Mouse (Mus musculus) cerebral cortex, adult 2 months (tissue): ENCODE measurements around the gene 2300003K06Rik.

ENCODE experiments used
- WGBS: fragments of 180-500 bp; shearing (Covaris S2); methylation state at CpG from one replicate; pipeline ENCODE4 v1.1.7; 2018; 5-methylcytosine and 5-hydroxymethylcytosine counted together

2300003K06Rik gene

DNA sequence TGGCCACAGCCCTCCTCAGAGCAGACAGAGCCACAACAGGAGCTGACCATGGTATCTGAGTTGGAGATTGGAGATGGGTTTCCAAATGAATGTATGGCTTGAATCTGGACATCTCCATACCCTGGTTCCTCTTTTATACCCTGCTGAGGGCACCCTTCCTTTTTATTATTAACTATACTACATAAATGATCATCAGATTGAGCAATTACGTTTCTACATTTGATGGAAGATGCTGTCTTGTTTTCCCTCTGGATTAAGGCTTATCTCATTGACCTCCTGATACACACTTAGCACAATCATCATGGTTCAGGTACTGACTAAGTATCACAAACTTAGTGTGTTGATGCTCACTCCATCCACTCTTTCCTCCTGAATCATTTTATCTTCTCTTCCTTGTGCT lies at the start of gene 2300003K06Rik:
Gene 2300003K06Rik, minus strand, starts transcription at position 101 of the 400 bp plus-strand sequence.
- 92% methylated on average over 1 of the region's 1 CpGs for WGBS

DNA sequence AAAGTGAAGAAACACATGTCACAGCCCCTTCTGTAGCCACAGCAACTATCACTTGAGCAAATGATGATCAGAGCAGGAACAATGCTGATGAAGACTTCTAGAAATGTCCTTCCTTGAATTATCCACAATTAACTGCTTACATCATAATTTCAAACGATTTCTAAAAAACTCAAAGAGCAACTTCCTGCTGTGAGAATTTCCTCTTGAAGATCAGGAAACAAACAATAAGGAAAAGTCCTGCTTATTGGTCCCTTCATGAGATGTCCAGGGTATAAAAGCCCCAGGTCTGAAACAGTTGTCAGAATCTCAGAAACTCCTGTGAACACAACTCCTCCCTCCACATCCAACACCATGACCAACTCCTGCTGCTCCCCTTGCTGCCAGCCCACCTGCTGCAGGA lies 41.0 kb upstream of the 2300003K06Rik start, which contains the start of gene Gm11567:
Gene Gm11567, plus strand, starts transcription at position 301 of the 400 bp plus-strand sequence.
- 58% methylated on average over 1 of the region's 1 CpGs for WGBS

DNA sequence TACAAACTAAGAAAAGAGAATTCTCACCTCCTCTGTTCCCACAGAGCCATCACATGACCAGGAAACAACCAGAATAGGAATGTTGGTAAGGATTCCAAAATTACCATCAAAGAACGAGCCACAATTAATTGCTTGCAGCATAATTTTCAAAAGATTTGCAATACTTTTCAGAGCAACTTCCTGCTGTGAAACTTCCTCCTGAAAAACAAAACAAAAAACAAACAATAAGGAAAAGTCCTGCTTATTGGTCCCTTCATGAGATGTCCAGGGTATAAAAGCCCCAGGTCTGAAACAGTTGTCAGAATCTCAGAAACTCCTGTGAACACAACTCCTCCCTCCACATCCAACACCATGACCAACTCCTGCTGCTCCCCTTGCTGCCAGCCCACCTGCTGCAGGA lies 35.2 kb upstream of the 2300003K06Rik start, which contains the start of gene Krtap9-1:
Gene Krtap9-1, plus strand, starts transcription at position 301 of the 400 bp plus-strand sequence.
- WGBS: 26% methylated on average over 1 of the region's 1 CpGs

DNA sequence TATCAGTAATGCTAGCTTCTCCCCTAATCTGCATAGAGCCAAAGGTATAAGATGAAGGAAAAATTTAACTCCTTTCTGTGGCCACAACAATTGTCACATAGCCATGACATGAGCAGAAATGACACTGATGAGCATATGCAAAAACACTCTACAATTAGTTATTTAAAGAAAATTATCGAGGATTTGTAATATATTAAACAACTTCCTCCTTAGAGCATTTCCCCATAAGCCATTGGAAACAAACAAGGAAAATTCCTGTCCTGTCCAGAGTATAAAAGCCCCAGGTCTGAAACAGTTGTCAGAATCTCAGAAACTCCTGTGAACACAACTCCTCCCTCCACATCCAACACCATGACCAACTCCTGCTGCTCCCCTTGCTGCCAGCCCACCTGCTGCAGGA lies 26.3 kb upstream of the 2300003K06Rik start, which contains the start of gene Gm11559:
Gene Gm11559, plus strand, starts transcription at position 301 of the 400 bp plus-strand sequence.
- WGBS: 77% methylated on average over 1 of the region's 1 CpGs

DNA sequence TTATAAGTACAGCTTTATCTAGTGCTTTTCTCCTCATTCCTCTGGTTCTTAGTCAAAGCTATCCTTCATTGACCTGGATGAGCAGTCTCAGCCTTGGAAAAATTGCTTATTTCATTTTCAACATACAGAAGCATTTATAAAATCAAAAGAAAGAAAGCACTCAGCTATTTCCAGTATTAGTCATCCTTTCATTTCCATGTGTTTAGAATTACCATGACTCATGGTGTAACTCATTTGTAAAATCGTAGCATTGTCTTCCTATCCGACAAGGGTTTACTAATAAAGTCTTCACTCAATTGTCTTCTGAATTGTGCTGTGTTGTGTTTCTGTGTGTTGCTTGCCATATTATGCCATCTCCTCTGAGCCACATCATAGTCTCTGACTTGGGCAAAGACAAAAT lies 20.9 kb upstream of the 2300003K06Rik start:
- 35% methylated on average over 2 of the region's 2 CpGs for WGBS

DNA sequence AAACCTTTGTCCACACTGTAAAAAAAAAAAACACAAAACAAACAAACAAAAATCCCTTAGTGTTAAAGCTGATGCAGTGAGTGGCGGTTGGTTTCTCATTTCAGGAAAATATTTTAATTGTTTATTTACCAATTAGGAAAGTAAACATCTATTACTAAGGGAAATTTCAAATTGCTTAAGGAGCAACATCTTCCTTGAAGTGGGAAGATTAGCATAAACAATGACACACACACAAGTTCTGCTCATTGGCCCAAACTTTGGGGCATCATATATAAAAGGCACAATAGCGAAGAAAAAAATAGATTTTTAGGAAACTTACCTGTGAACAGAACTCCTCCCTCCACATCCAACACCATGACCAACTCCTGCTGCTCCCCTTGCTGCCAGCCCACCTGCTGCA lies 19.8 kb upstream of the 2300003K06Rik start, which contains the start of gene Gm11568:
Gene Gm11568, plus strand, starts transcription at position 301 of the 400 bp plus-strand sequence.
- WGBS: 87% methylated on average over 2 of the region's 2 CpGs

DNA sequence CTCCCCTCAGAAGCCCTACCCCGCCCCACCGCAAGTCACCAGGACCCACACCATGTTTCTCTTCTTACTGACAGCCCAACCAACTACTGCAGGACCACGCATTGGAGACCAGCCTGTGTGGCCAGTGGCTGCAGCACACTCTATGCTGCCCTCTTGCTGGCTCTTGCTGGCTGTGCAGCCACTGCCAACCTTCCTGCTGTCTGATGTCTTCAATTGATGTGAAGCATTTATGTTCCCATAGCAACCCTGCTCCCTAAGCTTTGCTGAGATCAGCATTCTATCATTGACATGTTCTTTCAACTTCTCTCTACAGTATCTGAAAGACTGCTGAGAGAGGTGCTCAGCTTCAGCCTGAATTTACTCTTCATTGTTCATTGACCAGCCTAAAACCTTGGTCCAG lies 16.3 kb upstream of the 2300003K06Rik start:
- 64% methylated on average over 3 of the region's 3 CpGs for WGBS

DNA sequence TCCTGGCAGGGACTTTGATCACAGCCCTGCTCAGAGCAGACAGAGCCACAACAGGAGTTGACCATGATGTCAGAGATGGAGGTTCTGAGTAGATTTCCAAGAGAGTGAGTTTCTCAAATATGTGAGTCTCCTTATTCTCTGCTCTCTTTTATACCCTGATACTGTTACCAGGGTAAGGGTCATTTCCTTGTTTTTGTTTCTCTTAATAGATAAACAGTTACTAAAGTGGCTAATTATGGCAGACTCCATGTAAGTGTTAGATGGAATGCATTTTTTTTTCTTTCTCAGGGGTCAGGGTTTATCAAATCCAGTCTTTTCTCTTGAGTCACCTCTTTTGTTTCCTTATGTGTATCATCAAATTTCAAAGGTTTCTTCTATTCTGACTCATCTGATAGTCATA lies 13.6 kb upstream of the 2300003K06Rik start, which contains the start of gene Krtap4-16:
Gene Krtap4-16, minus strand, starts transcription at position 101 of the 400 bp plus-strand sequence.

DNA sequence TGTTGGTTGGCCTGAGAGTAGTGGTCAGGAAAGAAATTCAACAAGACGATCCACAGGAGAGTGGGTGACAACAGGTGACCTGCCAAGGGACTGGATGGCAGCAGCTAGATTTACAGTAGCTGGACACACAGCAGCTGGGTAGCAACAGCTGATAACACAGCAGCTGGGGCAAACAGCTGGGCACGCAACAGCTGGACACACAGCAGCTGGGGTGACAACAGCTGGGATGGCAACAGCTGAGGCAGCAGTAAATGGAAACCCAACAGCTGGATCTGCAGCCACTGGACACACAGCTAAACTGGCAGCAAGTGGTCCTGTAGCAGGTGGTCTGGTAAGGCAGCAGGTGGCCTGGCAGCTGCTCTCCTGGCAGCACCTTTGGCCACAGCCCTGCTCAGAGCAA lies 8.9 kb upstream of the 2300003K06Rik start:
- WGBS: 95% methylated on average over 2 of the region's 2 CpGs

DNA sequence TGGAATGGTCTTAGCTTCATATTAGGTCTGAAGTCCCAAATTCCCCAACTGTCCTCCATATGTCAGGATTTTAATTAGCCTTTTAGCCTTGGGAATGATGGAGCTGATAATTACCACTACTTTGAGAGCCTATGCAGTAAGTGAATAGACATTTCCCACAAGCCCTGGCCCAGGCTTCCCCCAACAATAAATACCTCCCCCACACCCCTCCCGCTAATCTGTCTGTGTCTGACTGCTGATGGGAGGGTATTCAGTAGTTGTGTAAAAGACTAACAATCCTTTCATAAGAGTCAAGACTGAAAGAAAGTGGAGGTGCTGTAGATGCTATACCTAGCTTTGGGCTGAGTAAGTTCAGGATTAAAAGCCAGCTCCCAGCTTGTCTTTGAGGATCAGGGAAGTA lies 4.3 kb upstream of the 2300003K06Rik start:
- 71% methylated on average over 1 of the region's 1 CpGs for WGBS

DNA sequence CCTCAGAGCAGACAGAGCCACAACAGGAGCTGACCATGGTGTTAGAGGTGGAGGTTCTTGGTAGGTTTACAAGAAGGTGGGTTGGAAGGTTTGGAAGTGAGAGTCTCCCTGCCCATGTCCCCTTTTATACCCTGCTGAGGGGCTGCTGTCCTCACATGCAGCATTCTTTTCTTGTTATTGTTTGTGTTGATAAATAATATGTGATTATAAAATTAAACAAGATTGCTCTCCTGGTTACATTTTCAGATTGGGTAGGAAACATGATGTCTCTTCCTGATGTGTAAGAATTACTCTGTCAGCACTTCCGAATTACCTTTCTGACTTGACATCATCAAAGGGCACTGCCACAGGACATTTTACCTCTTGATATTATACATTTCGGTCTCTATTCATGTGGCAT lies 22.3 kb downstream of the 2300003K06Rik start, which contains the start of gene Gm11564:
Gene Gm11564, minus strand, starts transcription at position 101 of the 400 bp plus-strand sequence.
- WGBS: 81% methylated on average over 2 of the region's 2 CpGs

DNA sequence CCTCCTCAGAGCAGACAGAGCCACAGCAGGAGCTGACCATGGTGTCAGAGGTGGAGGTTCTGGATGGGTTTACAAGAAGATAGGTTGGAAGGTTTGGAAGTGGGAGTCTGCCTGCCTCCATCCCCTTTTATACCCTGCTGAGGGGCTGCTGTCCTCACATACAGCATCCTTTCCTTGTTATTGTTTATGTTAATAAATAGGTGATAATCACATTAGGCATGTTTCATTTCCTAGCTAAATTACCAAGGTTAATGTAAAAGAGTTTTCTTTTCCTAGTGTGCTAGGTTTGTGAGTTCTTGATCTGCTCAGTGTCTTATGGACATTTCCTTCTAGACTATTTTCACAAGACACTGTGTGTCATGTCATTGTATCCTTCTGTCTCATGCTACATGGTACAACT lies 28.1 kb downstream of the 2300003K06Rik start, which contains the start of gene Krtap4-13:
Gene Krtap4-13, minus strand, starts transcription at position 101 of the 400 bp plus-strand sequence.

DNA sequence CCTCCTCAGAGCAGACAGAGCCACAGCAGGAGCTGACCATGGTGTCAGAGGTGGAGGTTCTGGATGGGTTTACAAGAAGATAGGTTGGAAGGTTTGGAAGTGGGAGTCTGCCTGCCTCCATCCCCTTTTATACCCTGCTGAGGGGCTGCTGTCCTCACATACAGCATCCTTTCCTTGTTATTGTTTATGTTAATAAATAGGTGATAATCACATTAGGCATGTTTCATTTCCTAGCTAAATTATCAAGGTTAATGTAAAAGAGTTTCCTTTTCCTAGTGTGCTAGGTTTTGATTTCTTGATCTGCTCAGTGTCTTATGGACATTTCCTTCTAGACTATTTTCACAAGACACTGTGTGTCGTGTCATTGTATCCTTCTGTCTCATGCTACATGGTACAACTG lies 33.5 kb downstream of the 2300003K06Rik start, which contains the start of gene Gm11554:
Gene Gm11554, minus strand, starts transcription at position 101 of the 400 bp plus-strand sequence.
- no CpG with 5 or more reads among the region's 1 CpGs for WGBS

DNA sequence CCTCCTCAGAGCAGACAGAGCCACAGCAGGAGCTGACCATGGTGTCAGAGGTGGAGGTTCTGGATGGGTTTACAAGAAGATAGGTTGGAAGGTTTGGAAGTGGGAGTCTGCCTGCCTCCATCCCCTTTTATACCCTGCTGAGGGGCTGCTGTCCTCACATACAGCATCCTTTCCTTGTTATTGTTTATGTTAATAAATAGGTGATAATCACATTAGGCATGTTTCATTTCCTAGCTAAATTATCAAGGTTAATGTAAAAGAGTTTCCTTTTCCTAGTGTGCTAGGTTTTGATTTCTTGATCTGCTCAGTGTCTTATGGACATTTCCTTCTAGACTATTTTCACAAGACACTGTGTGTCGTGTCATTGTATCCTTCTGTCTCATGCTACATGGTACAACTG lies 39.0 kb downstream of the 2300003K06Rik start, which contains the start of gene Gm11569:
Gene Gm11569, minus strand, starts transcription at position 101 of the 400 bp plus-strand sequence.
- no CpG with 5 or more reads among the region's 1 CpGs for WGBS

DNA sequence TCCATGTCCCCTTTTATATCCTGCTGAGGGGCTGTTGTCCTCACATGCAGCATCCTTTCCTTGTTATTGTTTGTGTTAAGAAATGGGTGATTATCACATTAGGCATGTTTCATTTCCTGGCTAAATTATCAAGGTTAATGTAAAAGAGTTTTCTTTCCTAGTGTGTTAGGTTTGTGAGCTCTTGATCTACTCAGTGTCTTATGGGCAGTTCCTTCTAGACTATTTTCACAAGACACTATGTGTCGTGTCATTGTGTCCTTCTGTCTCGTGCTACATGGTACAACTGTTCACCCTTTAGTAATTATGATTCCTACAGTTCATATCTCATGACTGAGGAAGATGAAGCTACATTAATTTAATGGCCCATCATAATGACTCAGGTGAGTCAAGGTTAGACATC lies 44.5 kb downstream of the 2300003K06Rik start, which contains the start of gene Gm11596:
Gene Gm11596, minus strand, starts transcription at position 101 of the 400 bp plus-strand sequence.
- 82% methylated on average over 2 of the region's 2 CpGs for WGBS
